Comparison of ENCODE assay signal across 25 mouse cellular contexts in the genomic region with DNA sequence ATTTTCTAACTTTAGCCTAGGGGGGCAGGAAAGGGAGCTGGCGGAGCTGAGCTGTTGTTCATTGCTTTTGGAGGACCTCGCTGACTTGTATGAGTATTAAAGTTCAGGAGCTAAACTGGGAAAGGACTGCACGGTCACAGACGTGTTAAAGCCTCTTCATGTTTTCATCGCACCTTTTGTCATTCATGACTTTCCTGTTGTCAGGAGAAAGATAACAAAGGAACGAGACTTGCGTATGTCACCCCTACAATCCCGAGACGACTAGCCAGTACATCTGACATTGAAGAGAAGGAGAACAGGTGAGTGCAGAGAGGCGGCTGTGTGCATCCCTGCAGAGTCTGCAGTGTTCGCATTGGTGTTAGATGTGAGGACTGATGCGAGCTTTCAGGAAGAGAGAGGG.
"Had no signal": no experiment of that assay in that cellular context is flagged by ENCODE, and none has a peak within 500 bp of the region (broad histone marks: within the 10 kb centered on the region; RNA-seq: fewer than 3 reads in every experiment).

No protein-coding gene starts in this region.

- DNase-seq: gastrocnemius, adult 2 months; gastrocnemius, postnatal 10 days; gastrocnemius, postnatal 25 days; heart, postnatal 14 days; heart, postnatal 36 days; kidney, adult 11 months; kidney, adult 2 months; kidney, adult 9 months; kidney, postnatal 14 days; kidney, postnatal 36 days; layer of hippocampus, adult 9-11 months; layer of hippocampus, postnatal 36 days; left cerebral cortex, postnatal 4 days had no signal

- H3K4me2 ChIP-seq: heart, embryonic 15.5 days; hindbrain, embryonic 13.5 days; hindbrain, embryonic 15.5 days; kidney, embryonic 15.5 days; limb, embryonic 13.5 days; limb, embryonic 15.5 days; liver, embryonic 12.5 days had no signal

- H3K9me3 ChIP-seq: heart, embryonic 10.5 days; heart, embryonic 15.5 days; hindbrain, embryonic 13.5 days; hindbrain, embryonic 15.5 days; kidney, embryonic 15.5 days; limb, embryonic 13.5 days; limb, embryonic 15.5 days; liver, embryonic 12.5 days had no signal

- H3K4me3 ChIP-seq: gastrocnemius, adult 2 months; heart, embryonic 10.5 days; heart, embryonic 15.5 days; hindbrain, embryonic 13.5 days; hindbrain, embryonic 15.5 days; kidney, embryonic 15.5 days; limb, embryonic 13.5 days; limb, embryonic 15.5 days; liver, embryonic 12.5 days had no signal

- H3K4me1 ChIP-seq: hindbrain, embryonic 13.5 days; hindbrain, embryonic 15.5 days; kidney, embryonic 15.5 days; limb, embryonic 13.5 days; limb, embryonic 15.5 days had no signal

- H3K27ac ChIP-seq: gastrocnemius, adult 2 months; heart, embryonic 10.5 days; heart, embryonic 15.5 days; hindbrain, embryonic 13.5 days; hindbrain, embryonic 15.5 days; hindbrain, postnatal 0 days; kidney, embryonic 15.5 days; kidney, postnatal 0 days; limb, embryonic 13.5 days; limb, embryonic 15.5 days; liver, embryonic 12.5 days; liver, embryonic 14.5 days had no signal

- ATAC-seq: hindbrain, postnatal 0 days; intestine, embryonic 16.5 days; liver, embryonic 12.5 days had no signal

- H3K27me3 ChIP-seq: heart, embryonic 15.5 days; hindbrain, embryonic 13.5 days; hindbrain, embryonic 15.5 days; kidney, embryonic 15.5 days; limb, embryonic 13.5 days; limb, embryonic 15.5 days; liver, embryonic 12.5 days had no signal

- H3K9ac ChIP-seq: heart, embryonic 15.5 days; hindbrain, embryonic 13.5 days; hindbrain, embryonic 15.5 days; kidney, embryonic 15.5 days; limb, embryonic 13.5 days; limb, embryonic 15.5 days; liver, embryonic 12.5 days; liver, embryonic 14.5 days had no signal
